Mouse (Mus musculus) splenic B cell, adult 2 months (primary cell): ENCODE data around the gene Hcst.

Experiments used
- DNase-seq: peaks from one replicate; pipeline ENCODE4 v3.0.0-alpha.2; 2011; ENCODE audit warnings: low read depth, low spot score
- H3K27me3 ChIP-seq: 2 replicates; pipeline ENCODE4 v1.6.1; 2012; ENCODE audit warnings: mild to moderate bottlenecking, low read length, moderate library complexity, mixed read lengths; ENCODE audit not compliant: control insufficient read depth, poor library complexity, insufficient read depth, severe bottlenecking
- H3K36me3 ChIP-seq: 2 replicates; pipeline ENCODE4 v1.6.1; 2012; ENCODE audit warnings: mild to moderate bottlenecking, low read length, moderate library complexity, mixed read lengths; ENCODE audit not compliant: control insufficient read depth, poor library complexity, insufficient read depth, severe bottlenecking

The Hcst gene

DNA sequence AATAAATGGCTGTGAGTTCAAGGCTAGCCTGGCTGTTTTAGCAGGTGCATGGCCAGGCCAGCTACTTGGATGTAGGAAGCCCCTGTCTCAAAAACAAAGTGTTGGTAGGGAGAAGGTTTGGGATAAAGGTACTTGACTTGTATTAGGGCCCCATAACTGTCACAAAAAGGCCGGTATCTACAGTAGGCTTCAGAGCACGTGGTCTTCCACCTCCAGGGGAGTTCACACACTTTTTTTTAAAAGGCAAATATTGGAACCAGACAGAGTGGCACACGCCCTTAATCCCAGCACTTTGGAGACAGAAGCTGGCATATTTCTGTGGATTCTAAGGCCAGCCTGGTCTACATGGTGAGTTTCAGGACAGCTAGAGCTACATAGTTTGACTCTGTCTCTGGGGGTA, 1.0 kb upstream of the Hcst start:
- DNase-seq = no peak
- H3K36me3 ChIP-seq = peaks cover 19% of the 10 kb centered on the region
- no peaks in the 10 kb centered on the region for H3K27me3 ChIP-seq

DNA sequence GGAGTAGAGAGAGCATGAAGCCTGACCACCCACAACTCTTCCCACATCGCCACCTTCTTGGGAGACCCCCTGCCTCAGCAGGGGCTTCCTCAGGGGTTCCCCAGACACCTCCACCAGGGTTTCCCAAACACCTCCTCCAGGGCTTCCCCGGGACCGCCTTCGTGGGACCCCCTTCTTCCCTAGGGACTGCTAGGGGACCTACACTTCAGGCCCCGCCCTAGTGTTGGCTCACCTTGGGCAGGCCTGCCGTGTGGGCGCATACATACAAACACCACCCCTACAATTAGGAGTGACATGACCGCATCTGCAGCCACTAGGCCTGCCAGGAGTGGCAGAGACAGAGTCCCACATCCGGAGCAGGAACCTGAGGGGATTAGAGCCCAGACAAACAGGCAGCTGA, 1.8 kb downstream of the Hcst start:
- DNase-seq = peak; percentile 80
- no peaks in the 10 kb centered on the region for H3K27me3 ChIP-seq
- H3K36me3 ChIP-seq = no peaks in the 10 kb centered on the region; the same call in 1 of the 2 replicates

DNA sequence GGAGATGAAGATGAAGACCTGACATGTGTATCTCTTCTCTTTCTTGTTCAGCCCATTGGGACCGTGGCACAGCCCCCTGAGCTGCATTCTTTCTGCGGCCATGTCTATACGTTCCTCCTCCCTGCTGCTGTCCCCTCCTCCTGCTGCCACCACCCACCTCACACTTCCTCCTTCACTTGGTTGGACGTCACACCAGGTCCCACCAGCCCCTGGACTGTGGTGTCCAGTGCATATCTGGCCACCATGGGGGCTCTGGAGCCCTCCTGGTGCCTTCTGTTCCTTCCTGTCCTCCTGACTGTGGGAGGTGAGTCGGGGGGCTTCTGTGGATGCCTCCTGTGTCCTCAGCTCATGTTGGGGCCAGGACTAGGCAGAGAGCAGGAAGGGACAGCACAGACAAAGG, 6.1 kb downstream of the Hcst start, which contains the start of gene Tyrobp:
TSS of gene Tyrobp (plus strand) at position 165 of the 400 bp plus-strand sequence.
- DNase-seq = peak; percentile 62
- no peaks in the 10 kb centered on the region for H3K36me3 ChIP-seq
- no peaks in the 10 kb centered on the region for H3K27me3 ChIP-seq

DNA sequence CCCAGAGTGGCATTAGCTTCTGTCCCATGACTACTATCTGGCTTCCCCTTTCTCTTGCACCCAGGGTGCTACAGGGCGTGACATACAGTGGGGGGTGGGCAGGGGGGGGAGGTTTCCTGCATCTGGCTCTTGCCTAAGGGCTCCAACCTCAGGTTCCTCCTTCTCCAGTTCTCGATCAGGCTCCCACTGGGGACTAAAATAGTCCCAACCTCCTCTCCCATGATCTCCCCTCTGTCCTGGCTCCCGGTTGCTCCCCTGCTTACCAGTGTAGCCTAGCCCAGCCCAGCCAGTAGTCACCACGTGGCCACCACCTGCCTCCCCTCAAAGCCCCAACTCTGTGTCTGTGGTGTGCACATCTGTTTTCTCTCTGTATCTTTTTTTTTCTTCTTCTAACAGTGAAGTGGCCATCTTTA, 6.9 kb downstream of the Hcst start:
- DNase-seq = peak; percentile 88
- Histone ChIP-seq H3K36me3 (no peaks in the 10 kb centered on the region), H3K27me3 (no peaks in the 10 kb centered on the region)

DNA sequence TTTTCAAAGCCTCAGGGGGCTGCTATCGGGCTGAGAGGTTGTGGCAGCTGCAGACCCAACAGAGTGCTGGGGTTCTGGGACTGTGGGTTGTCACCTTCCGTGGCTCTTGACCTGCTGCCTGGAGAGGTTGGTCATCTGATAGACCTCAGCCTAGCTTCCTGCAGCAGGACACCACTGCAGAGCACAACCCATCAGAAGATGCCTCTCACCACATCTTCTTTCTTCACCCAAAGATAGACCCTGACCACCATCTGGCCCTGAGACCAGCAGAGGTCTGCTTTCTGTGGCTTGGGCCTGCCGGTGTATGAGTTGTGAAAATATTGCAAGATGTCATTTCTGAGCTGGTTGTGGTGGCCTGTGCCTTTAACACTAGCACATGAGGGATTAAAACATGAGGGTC, 8.6 kb downstream of the Hcst start:
- Histone ChIP-seq H3K27me3 (0 out of 2 replicates have a peak, but pooled peaks cover 2% of the 10 kb centered on the region), H3K36me3 (no peaks in the 10 kb centered on the region)
- DNase-seq = no peak

DNA sequence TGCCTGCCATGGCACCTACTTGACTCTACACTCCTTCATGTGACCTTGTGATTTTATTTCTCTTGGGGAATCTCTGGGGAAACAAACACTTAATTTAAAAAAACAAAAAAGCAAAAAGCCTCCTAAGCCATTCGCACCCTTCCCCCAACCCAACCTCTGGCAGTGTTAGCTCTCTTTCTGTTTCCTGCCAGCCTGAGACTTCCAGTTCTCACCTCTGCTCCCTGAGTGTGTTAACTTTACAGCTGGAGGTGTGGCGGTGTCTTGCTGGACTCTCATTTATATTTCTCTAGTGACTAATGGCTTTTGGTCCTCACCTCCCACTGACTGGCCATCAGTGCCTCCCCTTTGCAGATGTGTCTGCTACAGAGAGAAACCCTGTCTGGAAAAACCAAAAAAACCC, 9.9 kb downstream of the Hcst start:
- DNase-seq = no peak
- H3K27me3 ChIP-seq = 0 out of 2 replicates have a peak, but pooled peaks cover 2% of the 10 kb centered on the region
- no peaks in the 10 kb centered on the region for H3K36me3 ChIP-seq

DNA sequence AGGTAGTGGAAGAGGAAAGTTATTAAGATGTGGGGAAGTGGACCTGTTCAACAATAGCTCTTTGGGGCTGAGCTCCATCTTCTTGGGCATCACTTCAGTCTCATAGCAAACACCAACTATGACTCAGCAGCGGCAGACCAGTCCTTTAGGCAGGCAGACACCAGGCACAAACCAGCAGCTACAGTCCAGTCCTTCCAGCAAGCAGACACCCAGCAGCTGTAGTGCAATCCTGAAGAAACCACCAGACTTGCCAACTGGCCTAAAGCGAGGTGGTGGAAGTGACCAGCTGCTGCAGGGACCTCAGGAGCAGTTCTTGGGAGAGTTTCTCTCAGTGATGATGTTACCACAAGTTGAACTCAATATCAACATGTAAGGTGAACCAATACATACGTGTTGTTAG, 11.0 kb downstream of the Hcst start:
- Histone ChIP-seq H3K36me3 (no peaks in the 10 kb centered on the region), H3K27me3 (peaks cover 2% of the 10 kb centered on the region; the same call in 1 of the 2 replicates)
- no peak for DNase-seq

DNA sequence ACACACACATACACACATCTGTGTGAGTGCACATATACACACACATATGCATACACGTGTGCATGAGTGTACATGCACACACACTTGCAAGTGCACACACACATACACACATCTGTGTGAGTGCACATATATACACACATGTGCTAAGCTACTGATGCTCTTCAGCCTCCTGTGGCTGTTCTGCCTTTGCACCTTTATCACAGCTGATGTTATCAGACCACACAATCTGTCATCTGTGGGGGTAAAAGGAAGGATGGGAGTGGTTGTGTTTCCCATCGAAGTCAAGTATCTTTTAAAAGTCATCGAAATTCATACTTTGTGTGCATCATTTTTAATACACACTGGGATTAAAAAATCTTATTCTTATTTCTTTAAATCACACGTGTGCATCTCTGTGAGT, 17.3 kb downstream of the Hcst start:
- Histone ChIP-seq H3K36me3 (no peaks in the 10 kb centered on the region), H3K27me3 (peaks cover 2% of the 10 kb centered on the region; the same call in 1 of the 2 replicates)
- DNase-seq = no peak

DNA sequence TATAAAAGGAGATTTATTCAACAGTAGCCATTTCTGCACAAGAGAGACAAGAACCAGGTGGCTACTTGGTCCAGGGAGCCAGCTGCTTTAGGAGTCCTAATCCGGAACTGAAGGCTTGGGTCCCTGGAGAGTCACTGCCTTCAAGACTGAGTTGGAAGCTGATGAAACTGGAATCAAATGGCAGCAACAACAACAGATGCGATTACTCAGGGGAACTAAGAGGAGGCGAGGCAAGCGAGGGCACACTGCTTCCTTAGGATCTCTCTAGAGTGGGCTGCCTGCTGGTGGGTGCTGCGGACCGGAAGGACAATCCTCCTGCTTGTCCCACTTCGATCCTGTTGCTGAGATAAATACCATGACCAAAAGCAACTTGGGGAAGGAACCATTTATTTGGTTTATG, 20.0 kb downstream of the Hcst start:
- H3K27me3 ChIP-seq = no peaks in the 10 kb centered on the region; the same call in 1 of the 2 replicates
- no peak for DNase-seq
- H3K36me3 ChIP-seq = no peaks in the 10 kb centered on the region

DNA sequence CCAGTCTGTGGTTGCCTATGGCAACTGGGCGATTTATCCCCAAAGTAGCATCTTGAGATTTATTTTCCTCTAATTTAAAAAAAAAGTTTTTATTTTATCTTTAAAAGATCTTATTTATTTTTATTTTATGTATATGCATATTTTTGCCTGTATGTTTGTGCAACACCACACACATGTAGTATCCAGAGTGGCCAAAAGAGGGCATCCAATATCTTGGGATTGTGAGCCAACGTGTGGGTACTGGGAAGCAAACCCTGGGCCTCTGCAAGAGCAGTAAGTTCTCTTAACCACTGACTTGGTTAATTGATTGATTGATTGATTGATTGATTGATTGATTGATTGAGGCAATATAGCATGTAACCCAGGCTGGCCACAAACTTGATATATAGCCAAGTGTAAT, 24.8 kb downstream of the Hcst start:
- no peaks in the 10 kb centered on the region for H3K36me3 ChIP-seq
- no peaks in the 10 kb centered on the region for H3K27me3 ChIP-seq
- peak; percentile 76 for DNase-seq

DNA sequence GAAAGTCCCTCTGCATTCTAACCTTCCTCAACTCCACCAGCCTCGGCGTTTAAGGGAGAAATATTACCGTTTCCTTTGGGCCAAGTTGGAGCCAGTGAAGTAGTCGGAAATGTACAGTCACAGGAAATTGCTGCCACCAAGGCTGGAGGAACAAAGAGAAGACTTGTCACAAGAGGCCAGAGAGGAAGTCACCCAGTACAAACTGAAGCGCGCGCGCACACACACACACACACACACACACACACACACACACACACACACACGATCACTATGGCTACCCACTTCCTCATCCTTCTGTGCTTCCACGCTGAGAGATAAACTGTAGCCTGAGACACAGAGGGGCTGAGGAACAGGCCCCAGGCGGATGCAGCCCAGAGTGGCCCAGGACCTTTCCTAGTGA, 25.3 kb downstream of the Hcst start:
- no peaks in the 10 kb centered on the region for H3K27me3 ChIP-seq
- H3K36me3 ChIP-seq = no peaks in the 10 kb centered on the region
- peak; percentile 91 for DNase-seq

DNA sequence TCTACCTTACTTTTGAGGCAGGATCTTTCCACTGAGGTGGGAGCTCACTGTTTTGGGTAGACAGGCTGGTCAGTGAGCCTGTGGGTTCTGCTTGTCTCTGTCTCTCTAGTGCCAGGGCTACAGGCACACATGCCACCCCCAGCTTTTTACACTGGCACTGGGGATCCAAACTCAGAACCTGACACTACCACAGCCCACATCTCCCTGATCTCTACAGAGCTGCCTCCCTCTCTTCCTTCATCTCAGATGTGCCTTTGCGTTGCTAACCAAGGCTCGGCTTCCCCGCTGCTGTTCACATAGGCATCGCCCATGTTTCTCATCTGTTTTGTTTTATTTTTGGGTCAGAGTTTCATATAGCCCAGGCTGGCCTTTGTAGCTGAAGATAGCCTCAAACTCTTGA, 26.0 kb downstream of the Hcst start:
- H3K27me3 ChIP-seq = no peaks in the 10 kb centered on the region
- DNase-seq = peak; percentile 14
- H3K36me3 ChIP-seq = no peaks in the 10 kb centered on the region

DNA sequence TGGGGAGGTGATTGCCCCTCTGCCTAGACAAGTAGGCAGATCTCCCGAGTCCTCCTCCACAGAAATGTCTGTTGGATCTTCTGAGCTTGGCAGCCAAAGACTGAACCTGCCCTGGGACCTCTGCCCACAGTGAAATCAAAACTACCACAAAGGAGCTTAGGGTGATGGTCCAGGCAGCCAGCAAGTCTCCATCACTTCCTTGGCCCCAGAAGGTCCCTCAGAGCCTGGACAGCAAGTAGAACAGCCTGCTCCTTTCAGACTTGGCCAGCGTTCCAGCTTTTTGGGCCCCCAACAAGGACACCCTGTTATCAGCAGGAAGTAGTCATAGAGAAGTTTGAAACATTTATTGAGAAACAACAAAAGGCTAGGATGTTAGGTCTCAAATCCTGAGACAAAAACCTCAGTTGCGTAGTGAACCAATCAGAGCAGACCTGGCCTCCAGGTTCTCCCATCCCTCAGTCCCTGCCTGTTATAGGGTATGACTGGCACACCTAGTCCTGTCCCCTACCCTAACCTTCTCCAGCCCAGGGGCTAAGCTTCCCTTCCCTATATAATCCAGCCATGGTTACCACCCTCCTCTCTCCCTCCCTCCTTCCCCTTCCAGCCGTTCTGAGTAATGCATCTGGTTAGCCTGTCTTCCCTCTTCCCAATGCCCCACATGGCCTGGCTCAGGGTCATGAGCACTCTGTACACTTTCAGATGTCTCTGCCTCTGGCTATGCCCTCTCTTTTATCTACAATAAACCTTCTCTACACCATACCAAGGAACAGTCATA, 26.7 kb downstream of the Hcst start:
- no peak for DNase-seq
- no peaks in the 10 kb centered on the region for H3K36me3 ChIP-seq
- H3K27me3 ChIP-seq = no peaks in the 10 kb centered on the region

DNA sequence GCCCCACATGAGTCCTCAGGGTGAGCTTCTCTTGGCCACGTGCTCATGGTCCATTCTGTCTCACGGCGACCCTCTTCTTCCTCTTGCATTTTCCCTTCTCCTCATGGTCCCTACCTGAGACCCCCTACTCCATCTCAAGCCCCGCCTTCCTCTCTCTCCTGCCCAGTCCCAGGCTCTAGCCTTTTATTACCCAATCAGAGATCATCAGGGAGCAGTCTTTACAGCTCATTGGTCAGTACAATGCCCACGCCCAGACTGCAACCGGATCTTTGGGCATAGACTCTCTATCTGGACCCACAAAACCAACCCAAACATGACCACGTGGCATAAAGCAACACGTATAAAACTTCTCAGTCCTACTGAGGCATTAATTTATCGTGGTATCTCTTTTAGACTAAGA, 35.5 kb downstream of the Hcst start:
- DNase-seq = no peak
- Histone ChIP-seq H3K36me3 (no peaks in the 10 kb centered on the region), H3K27me3 (no peaks in the 10 kb centered on the region)

DNA sequence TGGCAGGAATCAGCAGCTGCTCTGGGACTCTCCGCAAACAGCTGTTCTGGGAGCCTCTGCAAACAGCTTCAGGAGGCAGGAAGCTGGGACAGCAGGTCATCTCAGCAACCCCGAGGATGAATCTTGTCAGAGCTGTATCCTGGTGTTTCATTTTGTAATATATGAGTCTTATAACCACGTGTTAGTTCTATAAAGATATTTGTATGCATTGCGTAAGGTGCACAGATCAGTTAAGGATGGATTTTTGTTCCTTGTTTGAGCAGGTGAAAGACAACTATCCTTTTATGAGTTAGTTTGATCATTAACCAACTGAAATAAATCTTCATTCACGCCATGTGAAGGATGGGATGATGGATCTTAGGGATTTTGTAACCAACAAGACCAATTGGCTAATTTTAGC, 39.6 kb downstream of the Hcst start:
- H3K27me3 ChIP-seq = no peaks in the 10 kb centered on the region; the same call in 1 of the 2 replicates
- H3K36me3 ChIP-seq = no peaks in the 10 kb centered on the region
- no peak for DNase-seq
